Comparison of ENCODE assay signal across 12 mouse cellular contexts in the genomic region with DNA sequence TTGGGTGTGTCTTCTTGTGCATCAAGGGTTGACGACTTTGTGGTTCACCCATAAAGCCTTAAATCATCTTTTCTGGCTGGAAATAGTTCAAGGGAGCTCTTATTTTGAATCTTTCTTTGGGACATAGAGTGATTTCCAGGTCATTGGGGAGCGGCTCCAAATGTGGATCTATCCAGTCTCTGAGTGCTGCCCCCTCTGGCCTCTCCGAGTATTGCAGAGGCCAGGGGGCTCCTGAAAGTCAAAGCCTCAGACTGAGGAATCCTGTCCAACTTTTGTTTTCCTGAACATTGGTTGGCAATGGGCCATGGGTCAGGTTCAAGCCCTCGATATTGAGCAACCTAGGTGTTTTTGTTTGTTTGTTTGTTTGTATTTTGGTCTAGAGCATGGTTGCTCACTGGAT.
DNase-seq lines count a peak whose midpoint lies in the region; ATAC-seq and TF ChIP-seq lines count a peak whose summit lies in the region.
"Had no signal": no experiment of that assay in that cellular context is flagged by ENCODE, and none has a peak within 500 bp of the region (broad histone marks: within the 10 kb centered on the region; RNA-seq: fewer than 3 reads in every experiment).

No protein-coding gene starts in this region.

- DNase-seq in cerebellum, postnatal 10 days: peak; percentile 60 to 76
- no peak for DNase-seq in cerebellum, adult 9-10 months
- no peak for DNase-seq in left cerebral cortex, adult 2 months (ENCODE audit: extremely low spot score in 1 of 2, low spot score in 2 of 2)
- DNase-seq in left cerebral cortex, adult 8-10 months (ENCODE audit: low spot score in 2 of 2): no peak
- DNase-seq in ES-CJ7 (ENCODE audit: low read depth, low spot score): peak; percentile 19
- DNase-seq in embryonic facial prominence, embryonic 11.5 days (ENCODE audit: low spot score): peak; percentile 20
- DNase-seq in urinary bladder, adult 18-20 months (ENCODE audit: low spot score in 2 of 2): no peak
- DNase-seq: kidney, adult 8-10 months; right cerebral cortex, adult 18-20 months had no signal

- no peaks in the 10 kb centered on the region for H3K4me1 ChIP-seq in embryonic facial prominence, embryonic 11.5 days (ENCODE audit: control insufficient read depth, insufficient read depth, low read length)
- H3K4me1 ChIP-seq: forebrain, embryonic 10.5 days had no signal

- H3K9ac ChIP-seq in embryonic facial prominence, embryonic 11.5 days (replicated peaks; ENCODE audit: low read length): no peak overlapping the region

- no peak overlapping the region for H3K4me2 ChIP-seq in embryonic facial prominence, embryonic 11.5 days (ENCODE audit: low read depth, low read length)

- intact Hi-C loops in left cerebral cortex, adult 2 months (cut with DNase I): no loop called here

- no peak overlapping the region for H3K4me3 ChIP-seq in left cerebral cortex, adult 2 months
- H3K4me3 ChIP-seq in embryonic facial prominence, embryonic 11.5 days (ENCODE audit: low read depth, low read length): no peak overlapping the region
- H3K4me3 ChIP-seq: forebrain, embryonic 10.5 days; myocyte had no signal

- no peak for ATAC-seq in embryonic facial prominence, embryonic 11.5 days (replicated peaks; ENCODE audit: insufficient number of reproducible peaks, low FRiP score, low TSS enrichment, low read depth)
- ATAC-seq in granulocyte monocyte progenitor cell, adult 5-6 weeks (replicated peaks; ENCODE audit: poor library complexity, severe bottlenecking): no peak

- peak; percentile 48 for TF ChIP-seq CTCF in left cerebral cortex, adult 2 months (IDR thresholded peaks at IDR 0.05)

- WGBS in embryonic facial prominence, embryonic 11.5 days: 63% methylated on average over 4 of the region's 4 CpGs

- H3K27ac ChIP-seq in left cerebral cortex, adult 2 months: no peak overlapping the region
- H3K27ac ChIP-seq in embryonic facial prominence, embryonic 11.5 days (replicated peaks; ENCODE audit: low read depth, low read length): no peak overlapping the region
- H3K27ac ChIP-seq: forebrain, embryonic 10.5 days had no signal

- no peaks in the 10 kb centered on the region for H3K9me3 ChIP-seq in embryonic facial prominence, embryonic 11.5 days (replicated peaks; ENCODE audit: control insufficient read depth, low read length)
- H3K9me3 ChIP-seq: forebrain, embryonic 10.5 days had no signal

- H3K36me3 ChIP-seq in embryonic facial prominence, embryonic 11.5 days (replicated peaks; ENCODE audit: control insufficient read depth, insufficient read depth, low read depth, low read length): no peaks in the 10 kb centered on the region
- H3K36me3 ChIP-seq: forebrain, embryonic 10.5 days had no signal

- no peaks in the 10 kb centered on the region for H3K27me3 ChIP-seq in embryonic facial prominence, embryonic 11.5 days (ENCODE audit: control insufficient read depth, insufficient read depth, low read length)

Comparison
In these comparisons a context has a peak if more than half of its experiments do, and no peak if none do; other contexts are left out.
1. DNase-seq: peak in cerebellum, postnatal 10 days (2 of 2), ES-CJ7 (single experiment) and embryonic facial prominence, embryonic 11.5 days (single experiment); none in cerebellum, adult 9-10 months (single experiment), left cerebral cortex, adult 2 months (0 of 2), left cerebral cortex, adult 8-10 months (0 of 2) and urinary bladder, adult 18-20 months (0 of 2).